Mouse (Mus musculus): ENCODE measurements around the gene Dhcr24. TPM values are rescaled to one million over a fixed set of nuclear protein-coding genes. Genes with fewer than 3 reads are reported as not detected.

Dhcr24 gene
- polyA plus RNA-seq, 1 experiment from 2014 or later, result 6.7 TPM

DNA sequence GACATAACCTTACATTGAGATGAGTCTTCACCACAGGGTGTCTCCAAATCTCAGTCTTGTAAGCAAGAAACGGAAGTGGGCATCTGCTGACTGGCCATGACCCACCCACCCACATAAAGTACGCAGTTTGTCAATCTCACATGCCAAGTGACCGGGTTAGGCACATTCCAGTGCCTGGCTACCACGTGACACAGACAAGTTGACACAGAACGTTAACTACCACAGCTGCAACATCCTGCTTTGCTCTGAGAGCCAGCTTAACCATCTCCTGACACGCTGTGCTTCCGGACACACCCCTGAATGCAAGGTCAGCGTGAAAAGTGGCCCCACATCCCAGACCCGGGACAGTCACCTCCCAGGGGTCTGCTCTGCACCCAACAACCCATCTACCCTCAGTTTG lies 29.3 kb downstream of the Dhcr24 start:
- H3K27me3 ChIP-seq, result no peaks in the 10 kb centered on the region
- WGBS, result 82% methylated on average over 9 of the region's 9 CpGs
- no peak overlapping the region for H3K4me3 ChIP-seq
- H3K27ac ChIP-seq (replicated peaks), result no peak overlapping the region
- no peak overlapping the region for H3K9ac ChIP-seq (replicated peaks)
- H3K9me3 ChIP-seq, result no peaks in the 10 kb centered on the region
- no peak overlapping the region for H3K4me2 ChIP-seq (replicated peaks)
- no peaks in the 10 kb centered on the region for H3K4me1 ChIP-seq
- ATAC-seq (ENCODE audit: low FRiP score, low read depth), result no peak
- H3K36me3 ChIP-seq, result peaks cover 56% of the 10 kb centered on the region

GRCm38 (mm10) chr4:106590871-106591270 lies 30.0 kb downstream of the Dhcr24 start:
- H3K4me2 ChIP-seq (replicated peaks), result no peak overlapping the region
- H3K4me3 ChIP-seq, result no peak overlapping the region
- H3K36me3 ChIP-seq, result peaks cover 49% of the 10 kb centered on the region
- no peaks in the 10 kb centered on the region for H3K27me3 ChIP-seq
- no peaks in the 10 kb centered on the region for H3K9me3 ChIP-seq
- H3K4me1 ChIP-seq, result no peaks in the 10 kb centered on the region
- no peak overlapping the region for H3K9ac ChIP-seq (replicated peaks)
- no peak overlapping the region for H3K27ac ChIP-seq (replicated peaks)
- no peak for ATAC-seq (ENCODE audit: low FRiP score, low read depth)
- WGBS, result 90% methylated on average over 9 of the region's 9 CpGs

GRCm38 (mm10) chr4:106593636-106594035 lies 32.8 kb downstream of the Dhcr24 start:
- H3K27me3 ChIP-seq, result no peaks in the 10 kb centered on the region
- no peak overlapping the region for H3K4me2 ChIP-seq (replicated peaks)
- H3K27ac ChIP-seq (replicated peaks), result no peak overlapping the region
- ATAC-seq (ENCODE audit: low FRiP score, low read depth), result no peak
- no peak overlapping the region for H3K4me3 ChIP-seq
- 62% methylated on average over 7 of the region's 7 CpGs for WGBS
- H3K9me3 ChIP-seq, result no peaks in the 10 kb centered on the region
- no peak overlapping the region for H3K9ac ChIP-seq (replicated peaks)
- peaks cover 22% of the 10 kb centered on the region for H3K36me3 ChIP-seq
- no peaks in the 10 kb centered on the region for H3K4me1 ChIP-seq

- ATAC-seq (ENCODE audit: low FRiP score, low read depth), result no peak
- 57% methylated on average over 3 of the region's 3 CpGs for WGBS
- H3K27me3 ChIP-seq, result no peaks in the 10 kb centered on the region
- H3K4me2 ChIP-seq (replicated peaks), result no peak overlapping the region
- no peak overlapping the region for H3K27ac ChIP-seq (replicated peaks)
- no peaks in the 10 kb centered on the region for H3K4me1 ChIP-seq
- no peak overlapping the region for H3K4me3 ChIP-seq
- peaks cover 2% of the 10 kb centered on the region; the same call in 1 of the 2 replicates for H3K36me3 ChIP-seq
- H3K9ac ChIP-seq (replicated peaks), result no peak overlapping the region
- no peaks in the 10 kb centered on the region for H3K9me3 ChIP-seq
Measured at GRCm38 (mm10) chr4:106596200-106596599, 35.4 kb downstream of the Dhcr24 start.

DNA sequence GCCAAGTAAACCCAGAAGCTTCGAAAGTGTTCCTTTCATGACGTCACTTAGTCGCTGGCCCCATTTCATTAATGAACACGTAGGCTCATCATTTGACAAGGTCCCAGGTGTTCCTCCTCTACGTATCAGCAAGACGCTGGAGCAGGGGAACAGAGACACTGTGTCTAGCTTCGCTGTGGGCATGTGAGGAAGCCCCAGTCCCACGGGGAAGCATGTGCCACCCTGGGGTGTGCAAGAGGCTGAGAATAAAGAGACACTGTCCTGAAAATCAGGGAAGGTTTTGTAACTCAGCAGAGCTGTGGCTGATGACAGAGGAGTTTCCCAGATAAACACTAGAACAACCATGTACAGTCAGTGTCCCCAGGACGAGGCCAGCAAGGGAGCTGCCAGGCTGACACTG lies 36.2 kb downstream of the Dhcr24 start:
- 84% methylated on average over 9 of the region's 9 CpGs for WGBS
- ATAC-seq (ENCODE audit: low FRiP score, low read depth), result no peak
- Histone ChIP-seq H3K4me2 (replicated peaks) (no peak overlapping the region), H3K4me1 (no peaks in the 10 kb centered on the region), H3K9me3 (no peaks in the 10 kb centered on the region), H3K4me3 (no peak overlapping the region), H3K27ac (replicated peaks) (no peak overlapping the region), H3K27me3 (no peaks in the 10 kb centered on the region), H3K9ac (replicated peaks) (no peak overlapping the region), H3K36me3 (no peaks in the 10 kb centered on the region)

DNA sequence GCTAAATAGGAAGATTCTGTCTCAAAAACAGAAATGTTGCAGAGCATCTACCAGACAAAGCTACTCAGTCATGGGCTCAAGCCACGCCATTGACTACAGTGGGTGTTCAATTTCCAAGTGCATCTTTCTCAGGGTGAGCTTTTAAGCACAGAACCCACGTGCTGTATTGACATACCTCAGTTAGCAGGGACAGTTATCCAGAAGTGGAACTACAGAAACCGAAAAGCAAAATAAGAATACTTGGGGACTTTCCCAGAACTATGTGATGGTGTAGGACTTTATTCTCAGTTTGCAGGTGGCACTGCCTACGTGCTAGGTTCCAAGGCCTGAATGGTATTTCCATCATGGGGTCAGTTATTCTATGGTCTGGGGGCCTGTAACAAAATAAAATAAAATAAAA lies 36.9 kb downstream of the Dhcr24 start:
- no peak overlapping the region for H3K4me2 ChIP-seq (replicated peaks)
- no peak for ATAC-seq (ENCODE audit: low FRiP score, low read depth)
- H3K9ac ChIP-seq (replicated peaks), result no peak overlapping the region
- no peaks in the 10 kb centered on the region for H3K36me3 ChIP-seq
- WGBS, result 88% methylated on average over 4 of the region's 4 CpGs
- H3K27ac ChIP-seq (replicated peaks), result no peak overlapping the region
- H3K4me1 ChIP-seq, result no peaks in the 10 kb centered on the region
- H3K4me3 ChIP-seq, result no peak overlapping the region
- H3K27me3 ChIP-seq, result no peaks in the 10 kb centered on the region
- no peaks in the 10 kb centered on the region for H3K9me3 ChIP-seq

DNA sequence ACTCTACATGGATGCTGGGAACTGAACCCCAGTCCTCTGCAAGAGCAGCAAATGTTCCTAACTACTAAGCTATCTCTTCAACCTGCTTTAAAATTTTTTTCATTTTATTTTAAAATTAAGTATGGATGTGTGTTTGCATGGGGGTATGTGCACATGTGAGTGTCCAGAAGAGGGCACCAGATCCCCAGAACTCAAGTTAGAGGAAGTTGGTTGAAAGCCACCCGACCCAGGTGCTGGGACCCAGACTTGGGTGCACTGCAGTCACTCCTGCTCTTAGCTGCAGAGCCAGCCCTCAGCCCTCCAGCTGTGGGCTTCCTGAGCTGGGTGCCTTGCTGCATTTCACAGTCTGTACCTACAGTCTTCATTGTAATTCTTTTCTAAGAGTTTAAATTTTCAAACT lies 38.6 kb downstream of the Dhcr24 start:
- Histone ChIP-seq H3K9ac (replicated peaks) (no peak overlapping the region), H3K9me3 (no peaks in the 10 kb centered on the region), H3K27ac (replicated peaks) (no peak overlapping the region), H3K27me3 (no peaks in the 10 kb centered on the region), H3K4me3 (no peak overlapping the region), H3K4me1 (no peaks in the 10 kb centered on the region), H3K36me3 (no peaks in the 10 kb centered on the region), H3K4me2 (replicated peaks) (no peak overlapping the region)
- ATAC-seq (ENCODE audit: low FRiP score, low read depth), result no peak
- 59% methylated on average over 1 of the region's 1 CpGs for WGBS

DNA sequence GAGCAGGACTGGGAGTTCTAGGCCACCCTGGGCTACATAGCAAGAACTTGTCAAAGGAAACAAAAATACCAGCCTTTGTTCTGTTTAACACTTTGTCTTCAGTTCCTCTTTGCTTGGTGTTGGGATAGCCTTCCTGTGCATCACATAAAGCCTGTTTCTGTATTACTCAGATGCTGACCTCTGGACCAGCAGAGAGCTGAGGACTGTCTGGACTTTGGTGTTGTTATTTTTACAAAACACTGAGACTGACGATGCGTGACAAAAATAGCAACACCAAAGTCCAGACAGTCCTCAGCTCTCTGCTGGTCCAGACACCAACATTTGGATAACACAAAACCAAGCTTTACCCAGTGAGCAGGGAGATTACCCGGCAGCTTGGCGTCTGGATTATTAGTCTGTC lies 39.9 kb downstream of the Dhcr24 start:
- H3K36me3 ChIP-seq, result no peaks in the 10 kb centered on the region
- H3K27ac ChIP-seq (replicated peaks), result no peak overlapping the region
- H3K27me3 ChIP-seq, result no peaks in the 10 kb centered on the region
- WGBS, result 89% methylated on average over 4 of the region's 4 CpGs
- H3K4me2 ChIP-seq (replicated peaks), result no peak overlapping the region
- ATAC-seq (ENCODE audit: low FRiP score, low read depth), result no peak
- no peak overlapping the region for H3K9ac ChIP-seq (replicated peaks)
- no peaks in the 10 kb centered on the region for H3K4me1 ChIP-seq
- no peaks in the 10 kb centered on the region for H3K9me3 ChIP-seq
- H3K4me3 ChIP-seq, result no peak overlapping the region

DNA sequence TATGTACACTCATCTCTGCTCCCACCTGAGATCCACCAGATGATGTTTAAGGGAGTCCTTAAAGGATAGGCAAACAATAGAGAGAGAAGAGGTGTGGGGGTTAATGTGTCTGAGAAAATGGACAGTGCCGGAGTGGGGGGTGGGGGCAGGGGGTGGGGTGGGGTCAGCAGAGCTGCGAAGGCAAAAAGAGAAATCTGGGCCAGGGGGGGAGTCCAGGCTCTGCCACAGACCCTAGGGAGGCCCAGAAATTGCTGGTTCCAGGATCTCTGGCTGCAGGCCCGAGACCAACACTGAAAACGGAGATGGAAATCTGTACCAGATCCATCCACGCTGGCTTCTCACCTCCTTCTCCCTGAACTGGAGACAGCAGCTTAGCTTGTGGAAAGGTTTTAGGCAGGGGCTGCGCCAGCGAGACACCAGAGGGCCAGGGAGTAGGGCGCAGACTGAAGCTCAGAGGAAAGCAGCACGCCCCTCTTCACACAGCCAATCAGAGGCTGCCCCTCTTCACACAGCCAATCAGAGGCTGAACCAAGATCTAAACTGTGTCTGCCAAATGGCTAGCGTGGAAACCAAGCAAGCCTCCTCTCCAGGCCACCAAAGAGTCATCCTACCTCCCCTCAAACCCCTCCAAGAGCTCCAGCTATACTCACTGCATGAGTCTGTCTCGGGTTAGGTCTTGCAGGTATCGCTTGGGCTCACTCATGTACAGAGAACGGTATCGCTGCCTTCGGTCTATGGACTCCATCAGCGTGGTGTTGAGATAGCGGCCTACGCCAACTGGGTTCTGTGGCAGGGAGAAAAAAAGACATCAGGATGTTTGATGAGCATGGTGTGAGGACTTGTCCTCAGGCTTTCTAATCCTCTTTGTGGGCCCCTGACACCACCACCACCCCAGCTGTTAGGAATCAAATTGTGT lies 46.1 kb downstream of the Dhcr24 start:
- ATAC-seq (ENCODE audit: low FRiP score, low read depth), result peak; percentile 91
- H3K9ac ChIP-seq (replicated peaks), result no peak overlapping the region
- H3K4me3 ChIP-seq, result 0 out of 2 replicates have a peak overlapping the region, but pooled peaks have one; percentile 13
- H3K27me3 ChIP-seq, result no peaks in the 10 kb centered on the region
- 0 out of 2 replicates have a peak, but pooled peaks cover 2% of the 10 kb centered on the region for H3K4me1 ChIP-seq
- peak overlapping the region; percentile 35 for H3K4me2 ChIP-seq (replicated peaks)
- 44% methylated on average over 18 of the region's 18 CpGs for WGBS
- H3K9me3 ChIP-seq, result no peaks in the 10 kb centered on the region
- no peak overlapping the region for H3K27ac ChIP-seq (replicated peaks)
- H3K36me3 ChIP-seq, result no peaks in the 10 kb centered on the region

DNA sequence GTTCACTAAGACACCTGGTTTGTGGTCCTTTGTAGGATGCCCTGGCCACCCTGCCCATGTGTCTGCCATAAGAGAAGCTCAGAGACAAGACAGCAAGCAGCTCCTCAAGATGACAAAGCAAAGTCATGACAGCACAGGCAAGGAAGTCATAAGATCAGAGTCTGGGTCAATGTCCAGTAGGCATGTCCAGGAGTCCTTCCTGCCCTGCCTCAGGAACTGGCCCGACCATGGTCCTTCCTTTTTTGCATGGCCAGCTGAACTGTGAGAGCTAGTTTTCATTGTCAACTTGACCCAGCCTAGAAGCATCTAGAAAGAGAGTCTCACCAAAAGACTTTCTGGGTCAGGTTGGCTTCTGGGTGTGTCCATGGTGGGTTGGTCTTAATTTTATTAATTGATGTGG lies 47.1 kb downstream of the Dhcr24 start:
- H3K4me2 ChIP-seq (replicated peaks), result no peak overlapping the region
- H3K9me3 ChIP-seq, result no peaks in the 10 kb centered on the region
- H3K4me1 ChIP-seq, result 0 out of 2 replicates have a peak, but pooled peaks cover 2% of the 10 kb centered on the region
- H3K36me3 ChIP-seq, result no peaks in the 10 kb centered on the region
- ATAC-seq (ENCODE audit: low FRiP score, low read depth), result no peak
- H3K9ac ChIP-seq (replicated peaks), result no peak overlapping the region
- H3K4me3 ChIP-seq, result no peak overlapping the region
- WGBS, result 90% methylated on average over 1 of the region's 1 CpGs
- H3K27ac ChIP-seq (replicated peaks), result no peak overlapping the region
- no peaks in the 10 kb centered on the region for H3K27me3 ChIP-seq

GRCm38 (mm10) chr4:106613105-106613504 lies 52.3 kb downstream of the Dhcr24 start:
- ATAC-seq (ENCODE audit: low FRiP score, low read depth), result no peak
- no peaks in the 10 kb centered on the region for H3K36me3 ChIP-seq
- peaks cover 26% of the 10 kb centered on the region for H3K27me3 ChIP-seq
- peaks cover 15% of the 10 kb centered on the region for H3K4me1 ChIP-seq
- no peaks in the 10 kb centered on the region for H3K9me3 ChIP-seq
- no peak overlapping the region for H3K4me2 ChIP-seq (replicated peaks)
- WGBS, result 68% methylated on average over 8 of the region's 8 CpGs
- H3K27ac ChIP-seq (replicated peaks), result no peak overlapping the region
- H3K9ac ChIP-seq (replicated peaks), result no peak overlapping the region
- no peak overlapping the region for H3K4me3 ChIP-seq

DNA sequence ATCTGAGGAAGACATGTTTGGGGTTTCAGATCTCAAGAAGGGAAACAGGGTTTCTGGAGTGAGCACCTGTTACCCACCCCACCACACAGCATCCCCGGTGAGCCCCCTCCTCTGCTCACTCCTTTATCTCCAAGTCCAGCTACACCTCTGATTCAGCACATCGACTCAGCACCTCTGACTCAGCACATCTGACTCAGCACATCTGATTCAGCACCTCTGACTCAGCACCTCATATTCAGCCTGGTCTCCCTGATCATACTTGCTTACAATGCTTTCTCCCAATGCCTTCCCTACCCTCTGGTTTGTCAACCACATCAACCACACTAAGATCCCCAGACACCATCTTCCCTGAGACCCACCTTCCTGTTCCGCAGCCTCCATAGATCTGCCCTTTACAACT lies 52.7 kb downstream of the Dhcr24 start:
- H3K4me1 ChIP-seq, result peaks cover 15% of the 10 kb centered on the region
- 78% methylated on average over 3 of the region's 3 CpGs for WGBS
- no peak overlapping the region for H3K4me2 ChIP-seq (replicated peaks)
- H3K9me3 ChIP-seq, result no peaks in the 10 kb centered on the region
- peaks cover 26% of the 10 kb centered on the region for H3K27me3 ChIP-seq
- ATAC-seq (ENCODE audit: low FRiP score, low read depth), result no peak
- H3K9ac ChIP-seq (replicated peaks), result no peak overlapping the region
- H3K36me3 ChIP-seq, result no peaks in the 10 kb centered on the region
- no peak overlapping the region for H3K27ac ChIP-seq (replicated peaks)
- no peak overlapping the region for H3K4me3 ChIP-seq
